Mouse (Mus musculus): Measurements from ENCODE around the gene Ogfr.

Gene Ogfr

GRCm38 (mm10) chr2:180600569-180601021, 11.6 kb downstream of the Ogfr start:
- DNase-seq (ENCODE audit: low read depth, low spot score), result no peak

GRCm38 (mm10) chr2:180604781-180605180, 15.7 kb downstream of the Ogfr start:
- DNase-seq (ENCODE audit: low read depth, low spot score), result no peak

GRCm38 (mm10) chr2:180610283-180610682, 21.2 kb downstream of the Ogfr start:
- no peak for DNase-seq (ENCODE audit: low read depth, low spot score)

- no peak for DNase-seq (ENCODE audit: low read depth, low spot score)
These were observed 22.8 kb downstream of the Ogfr start for GRCm38 (mm10) chr2:180611882-180612281.

GRCm38 (mm10) chr2:180641576-180642554, 52.8 kb downstream of the Ogfr start:
- no peak for DNase-seq (ENCODE audit: low read depth, low spot score)

- DNase-seq (ENCODE audit: low read depth, low spot score), result no peak
These were observed 53.7 kb downstream of the Ogfr start, which contains the start of gene Tcfl5 for GRCm38 (mm10) chr2:180642555-180643260. Tcfl5 (minus strand) TSS chr2:180642708.

- no peak for DNase-seq (ENCODE audit: low read depth, low spot score)
These were observed 54.6 kb downstream of the Ogfr start for GRCm38 (mm10) chr2:180643626-180644025.

Data from mesoderm, embryonic 11.5 days (tissue).